Mouse (Mus musculus): ENCODE measurements around the gene Carm1. TPM values are rescaled to one million over a fixed set of nuclear protein-coding genes. Genes with fewer than 3 reads are reported as not detected.
A peak's percentile ranks its signal among the peaks of the same experiment; 100 is the strongest.
"Not testable (repeated sequence)": the region's sequence is repeated elsewhere in the genome, so short reads cannot be mapped to it uniquely, and the experiment has no call there.

The Carm1 gene
- polyA plus RNA-seq, 1 experiment from 2014 or later, result 71.9 TPM

DNA sequence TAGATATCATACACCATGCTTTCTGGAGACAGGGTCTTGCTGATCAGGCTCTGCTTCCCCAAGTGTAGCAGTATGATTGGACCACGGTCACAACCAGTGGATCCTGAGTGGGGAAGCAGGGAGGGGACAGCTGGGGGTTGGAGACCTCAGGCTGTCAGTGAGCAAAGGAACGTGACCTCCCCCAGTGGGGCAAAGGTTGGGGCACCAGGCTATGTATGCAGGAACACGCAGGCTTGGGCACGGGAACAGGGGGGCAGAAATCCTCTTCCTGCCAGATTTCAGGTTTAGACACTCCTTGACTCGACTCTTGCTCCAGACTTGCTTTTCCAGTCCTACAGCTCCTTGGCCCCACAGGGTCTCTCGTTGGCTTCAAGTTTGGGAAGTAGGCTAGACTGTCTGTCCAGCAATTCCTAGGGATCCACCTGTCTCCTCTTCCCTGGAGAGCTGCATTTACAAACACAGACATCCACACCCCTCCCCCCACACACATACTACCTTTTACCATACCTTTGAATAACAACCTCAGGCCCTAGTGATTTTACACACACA lies 28.7 kb upstream of the Carm1 start:
- no peak overlapping the region for H3K27ac ChIP-seq
- H3K9me3 ChIP-seq, result no peaks in the 10 kb centered on the region
- WGBS, result 90% methylated on average over 6 of the region's 6 CpGs
- H3K36me3 ChIP-seq, result peaks cover 3% of the 10 kb centered on the region; the same call in 1 of the 2 replicates
- H3K4me1 ChIP-seq (replicated peaks), result no peaks in the 10 kb centered on the region
- H3K4me3 ChIP-seq, result no peak overlapping the region
- DNase-seq (ENCODE audit: low spot score), result no peak
- no peaks in the 10 kb centered on the region for H3K27me3 ChIP-seq (ENCODE audit: insufficient read depth, poor library complexity, severe bottlenecking)

DNA sequence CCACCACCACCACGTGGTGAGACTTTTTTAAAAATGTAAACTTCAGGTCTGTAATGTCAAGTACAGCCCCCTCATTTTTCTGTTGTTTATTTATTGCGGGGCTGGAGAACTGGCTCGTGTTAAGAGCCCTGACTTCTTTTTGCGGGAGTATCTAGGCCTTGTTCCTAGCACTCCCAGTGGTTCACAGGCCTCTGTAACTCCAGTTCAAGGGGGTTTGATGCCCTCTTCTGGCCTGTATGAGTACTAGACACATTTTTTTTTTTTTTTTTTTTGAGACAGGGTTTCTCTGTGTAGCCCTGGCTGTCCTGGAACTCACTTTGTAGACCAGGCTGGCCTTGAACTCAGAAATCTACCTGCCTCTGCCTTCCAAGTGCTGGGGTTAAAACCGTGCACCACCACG lies 28.0 kb upstream of the Carm1 start:
- DNase-seq (ENCODE audit: low spot score); H3K4me1 ChIP-seq (replicated peaks): not testable (repeated sequence)
- 84% methylated on average over 6 of the region's 6 CpGs for WGBS

DNA sequence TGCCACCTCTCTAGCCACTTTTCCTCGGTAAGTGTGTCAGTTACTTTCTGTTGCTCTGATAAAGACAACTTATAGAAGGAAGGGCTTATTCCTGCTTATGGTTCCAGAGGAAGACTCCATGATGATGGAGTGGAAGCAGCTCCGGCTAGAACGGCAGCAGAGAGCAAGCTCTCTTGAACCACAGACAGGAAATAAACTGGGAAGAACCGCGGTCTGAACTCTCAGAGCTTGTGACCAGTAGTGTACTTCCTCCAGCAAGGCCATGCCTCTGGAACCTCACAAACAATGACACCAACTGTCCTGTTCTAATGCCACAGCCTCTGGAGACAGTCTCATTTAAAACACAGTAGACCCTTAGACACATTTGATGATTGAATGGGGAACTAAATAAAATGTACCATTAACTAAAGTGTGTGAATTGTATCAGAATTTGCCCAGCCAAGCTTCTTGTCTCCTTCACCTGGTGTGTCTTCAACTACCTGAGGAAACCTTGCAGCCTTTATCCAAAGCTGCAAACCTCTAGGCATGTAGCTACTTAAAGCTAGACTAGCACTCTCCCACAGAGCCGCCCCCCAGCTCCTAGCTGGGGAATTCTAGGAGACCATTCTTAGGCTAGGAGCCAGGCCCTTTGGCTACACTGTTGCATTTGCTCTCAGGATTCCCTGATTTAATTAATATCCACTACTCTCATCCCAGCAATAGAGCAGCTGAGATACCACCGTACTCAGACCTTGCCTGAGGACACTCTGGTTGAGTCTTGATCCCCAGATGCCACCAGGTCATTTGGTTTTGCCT lies 21.4 kb upstream of the Carm1 start:
- WGBS, result 85% methylated on average over 7 of the region's 7 CpGs
- DNase-seq (ENCODE audit: low spot score), result no peak
- H3K4me3 ChIP-seq, result no peak overlapping the region
- H3K27me3 ChIP-seq (ENCODE audit: insufficient read depth, poor library complexity, severe bottlenecking), result no peaks in the 10 kb centered on the region
- peak overlapping the region; percentile 53; the same call in 1 of the 2 replicates for H3K27ac ChIP-seq
- peaks cover 20% of the 10 kb centered on the region for H3K4me1 ChIP-seq (replicated peaks)
- no peaks in the 10 kb centered on the region for H3K9me3 ChIP-seq
- H3K36me3 ChIP-seq, result peaks cover 3% of the 10 kb centered on the region; the same call in 1 of the 2 replicates

More for the DNA sequence above, 28.0 kb upstream of the Carm1 start:
- not testable (repeated sequence) for H3K4me3 ChIP-seq; H3K27me3 ChIP-seq (ENCODE audit: insufficient read depth, poor library complexity, severe bottlenecking); H3K27ac ChIP-seq; H3K36me3 ChIP-seq; H3K9me3 ChIP-seq

DNA sequence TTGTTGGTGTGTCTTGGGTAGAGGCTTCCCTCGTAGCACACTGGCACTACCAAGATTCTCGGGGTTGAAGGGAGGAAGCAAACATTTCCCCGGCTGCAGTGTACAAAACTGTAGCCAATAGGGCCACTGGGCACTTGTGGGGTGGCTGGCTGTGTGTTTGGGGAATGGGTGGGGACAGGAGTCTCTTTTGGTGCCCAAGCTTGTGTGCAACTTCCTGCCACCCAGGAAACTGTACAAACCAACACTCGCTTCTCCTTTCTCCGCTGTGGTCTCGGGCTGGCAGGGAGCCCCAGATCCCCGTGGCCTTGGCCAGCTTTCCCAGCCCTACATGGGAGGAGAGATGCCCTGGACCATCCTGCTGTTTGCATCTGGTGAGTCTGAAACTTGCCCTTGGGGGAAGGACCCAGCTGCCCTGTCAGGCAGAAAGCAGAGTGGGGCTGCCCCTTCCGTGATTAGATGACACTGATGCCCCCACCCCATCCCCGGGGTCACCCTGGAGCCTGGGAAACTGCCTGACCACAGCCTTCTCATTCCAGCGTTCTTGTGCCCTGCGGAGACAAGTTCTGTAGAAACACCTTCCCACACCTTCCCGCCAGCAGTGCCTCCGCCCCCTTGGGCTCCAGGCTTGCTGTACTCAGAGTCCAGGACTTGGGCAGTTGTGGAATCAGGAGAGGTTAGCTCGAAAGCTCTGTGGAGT lies 20.6 kb upstream of the Carm1 start, which contains the start of gene AB124611:
Gene AB124611, plus strand, starts transcription at position 240 of the 697 bp plus-strand sequence.
- 68% methylated on average over 14 of the region's 14 CpGs for WGBS
- Histone ChIP-seq H3K4me3 (no peak within 1 kb of the TSS), H3K9me3 (no peaks in the 10 kb centered on the region), H3K27me3 (ENCODE audit: insufficient read depth, poor library complexity, severe bottlenecking) (no peaks in the 10 kb centered on the region), H3K27ac (peak within 1 kb of the TSS; percentile 53), H3K4me1 (replicated peaks) (peaks cover 20% of the 10 kb centered on the region), H3K36me3 (peaks cover 9% of the 10 kb centered on the region; the same call in 1 of the 2 replicates)
- DNase-seq (ENCODE audit: low spot score), result no peak

DNA sequence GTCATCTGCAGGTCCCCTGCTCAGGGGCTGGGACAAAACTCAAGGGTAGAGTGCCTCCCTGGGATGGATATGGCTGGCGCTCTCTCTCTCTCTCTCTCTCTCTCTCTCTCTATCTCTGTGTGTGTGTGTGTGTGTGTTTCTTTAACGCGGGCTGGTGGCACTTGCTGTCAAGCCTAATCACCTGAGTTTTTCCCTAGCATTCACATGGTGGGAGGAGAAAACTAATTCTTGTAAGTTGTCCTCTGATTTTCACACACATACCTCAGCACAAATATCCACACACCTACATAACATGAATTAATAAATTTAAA lies 20.1 kb upstream of the Carm1 start:
- H3K36me3 ChIP-seq, result peaks cover 10% of the 10 kb centered on the region; the same call in 1 of the 2 replicates
- 79% methylated on average over 3 of the region's 3 CpGs for WGBS
- no peak overlapping the region for H3K4me3 ChIP-seq
- H3K9me3 ChIP-seq, result no peaks in the 10 kb centered on the region
- DNase-seq (ENCODE audit: low spot score), result no peak
- H3K27me3 ChIP-seq (ENCODE audit: insufficient read depth, poor library complexity, severe bottlenecking), result no peaks in the 10 kb centered on the region
- H3K27ac ChIP-seq, result peak overlapping the region; percentile 53; the same call in 1 of the 2 replicates
- peaks cover 20% of the 10 kb centered on the region for H3K4me1 ChIP-seq (replicated peaks)

DNA sequence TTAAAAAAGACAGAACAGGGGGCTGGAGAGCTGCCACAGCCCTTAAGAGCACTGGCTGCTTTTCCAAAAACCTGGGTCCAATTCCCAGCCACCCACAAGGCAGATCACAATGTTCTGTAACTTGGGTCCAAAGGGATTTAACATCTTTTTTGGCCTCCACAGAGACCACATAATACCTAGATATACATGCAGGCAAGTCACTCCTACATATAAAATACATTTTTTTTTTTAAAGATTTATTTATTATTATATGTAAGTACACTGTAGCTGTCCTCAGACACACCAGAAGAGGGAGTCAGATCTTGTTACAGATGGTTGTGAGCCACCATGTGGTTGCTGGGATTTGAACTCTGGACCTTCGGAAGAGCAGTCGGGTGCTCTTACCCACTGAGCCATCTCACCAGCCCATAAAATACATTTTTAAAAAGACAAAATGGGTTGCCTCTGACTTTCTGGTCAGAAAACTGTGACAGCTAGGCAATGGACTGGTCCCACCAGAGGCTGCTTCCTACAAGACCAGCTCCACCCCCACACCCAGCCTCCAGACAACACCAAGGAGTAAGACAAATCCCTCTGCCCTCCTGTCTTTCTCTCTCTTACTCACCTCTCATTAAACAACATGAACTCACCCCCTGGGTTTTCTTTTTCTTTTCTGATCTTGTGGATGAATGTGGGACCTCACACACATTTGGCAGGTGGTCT lies 19.4 kb upstream of the Carm1 start:
- WGBS, result 95% methylated on average over 2 of the region's 2 CpGs
- Histone ChIP-seq H3K27ac (no peak overlapping the region), H3K4me3 (no peak overlapping the region), H3K4me1 (replicated peaks) (peaks cover 20% of the 10 kb centered on the region), H3K9me3 (no peaks in the 10 kb centered on the region), H3K36me3 (peaks cover 7% of the 10 kb centered on the region; the same call in 1 of the 2 replicates), H3K27me3 (ENCODE audit: insufficient read depth, poor library complexity, severe bottlenecking) (no peaks in the 10 kb centered on the region)
- DNase-seq (ENCODE audit: low spot score), result no peak

DNA sequence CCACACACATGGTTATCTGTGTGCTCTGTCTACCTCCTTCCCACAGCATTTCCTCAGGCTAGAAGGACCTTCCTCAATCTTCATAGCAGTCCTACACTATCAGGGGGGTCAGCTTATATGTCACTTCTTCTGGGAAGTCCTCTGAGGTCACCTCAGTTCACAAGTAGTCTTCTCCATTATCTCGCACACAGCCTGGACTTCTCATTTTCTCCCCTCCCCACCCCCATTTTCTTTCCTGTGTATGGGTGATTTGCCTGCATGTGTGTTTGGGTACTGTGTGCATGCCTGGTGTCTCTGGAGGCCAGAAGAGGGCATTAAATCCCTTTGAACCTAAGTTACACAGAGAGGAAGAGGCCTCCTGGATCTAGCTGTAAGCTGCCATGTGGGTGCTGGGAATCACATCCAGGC lies 18.8 kb upstream of the Carm1 start:
- peaks cover 20% of the 10 kb centered on the region for H3K4me1 ChIP-seq (replicated peaks)
- H3K36me3 ChIP-seq, result 0 out of 2 replicates have a peak, but pooled peaks cover 7% of the 10 kb centered on the region
- H3K27me3 ChIP-seq (ENCODE audit: insufficient read depth, poor library complexity, severe bottlenecking), result no peaks in the 10 kb centered on the region
- no peak overlapping the region for H3K27ac ChIP-seq
- 68% methylated on average over 1 of the region's 1 CpGs for WGBS
- H3K9me3 ChIP-seq, result no peaks in the 10 kb centered on the region
- no peak overlapping the region for H3K4me3 ChIP-seq
- DNase-seq (ENCODE audit: low spot score), result no peak

DNA sequence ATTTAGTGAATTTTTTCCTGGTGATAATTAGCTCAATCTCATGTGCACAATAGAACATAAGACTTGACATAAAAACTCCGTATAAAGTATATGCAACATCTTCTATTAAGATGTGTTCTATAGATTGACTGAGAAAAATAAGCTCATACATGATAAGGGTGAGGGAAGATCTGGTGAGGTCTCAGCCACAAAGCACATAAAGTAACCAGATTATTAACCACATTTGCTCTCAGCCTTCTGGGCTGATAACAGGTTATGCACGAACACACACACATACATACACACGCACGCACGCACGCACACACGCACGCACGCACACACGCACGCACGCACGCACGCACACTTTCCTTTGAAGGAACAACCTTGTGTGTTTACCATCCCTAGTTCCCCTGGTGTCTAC lies 10.2 kb upstream of the Carm1 start:
- Histone ChIP-seq H3K27ac (no peak overlapping the region), H3K4me1 (replicated peaks) (0 out of 2 replicates have a peak, but pooled peaks cover 2% of the 10 kb centered on the region), H3K36me3 (peaks cover 21% of the 10 kb centered on the region), H3K4me3 (no peak overlapping the region), H3K9me3 (no peaks in the 10 kb centered on the region), H3K27me3 (ENCODE audit: insufficient read depth, poor library complexity, severe bottlenecking) (no peaks in the 10 kb centered on the region)
- no peak for DNase-seq (ENCODE audit: low spot score)
- 96% methylated on average over 14 of the region's 14 CpGs for WGBS

DNA sequence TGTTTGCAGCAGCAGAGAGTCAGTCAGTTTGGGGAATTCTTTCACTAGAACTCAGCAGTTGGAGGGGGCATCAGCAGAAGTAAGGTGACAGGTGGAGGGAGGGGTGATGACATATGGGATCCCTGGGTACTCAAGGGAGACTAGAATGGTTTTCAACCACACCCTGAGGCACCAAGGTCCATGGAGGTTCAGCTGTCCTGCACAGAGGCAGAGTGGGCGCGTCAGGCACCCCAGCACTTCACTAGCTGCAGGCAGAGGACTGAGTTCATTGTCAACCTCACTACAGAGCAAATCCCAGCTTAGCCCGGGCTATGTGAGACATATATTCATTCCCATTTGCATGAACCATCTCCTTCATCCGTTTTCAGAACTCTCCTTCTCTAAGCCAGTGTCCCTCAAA lies 9.7 kb upstream of the Carm1 start:
- Histone ChIP-seq H3K36me3 (peaks cover 21% of the 10 kb centered on the region), H3K27ac (no peak overlapping the region), H3K4me3 (no peak overlapping the region), H3K27me3 (ENCODE audit: insufficient read depth, poor library complexity, severe bottlenecking) (no peaks in the 10 kb centered on the region), H3K4me1 (replicated peaks) (0 out of 2 replicates have a peak, but pooled peaks cover 2% of the 10 kb centered on the region), H3K9me3 (no peaks in the 10 kb centered on the region)
- no peak for DNase-seq (ENCODE audit: low spot score)
- WGBS, result 77% methylated on average over 4 of the region's 4 CpGs

DNA sequence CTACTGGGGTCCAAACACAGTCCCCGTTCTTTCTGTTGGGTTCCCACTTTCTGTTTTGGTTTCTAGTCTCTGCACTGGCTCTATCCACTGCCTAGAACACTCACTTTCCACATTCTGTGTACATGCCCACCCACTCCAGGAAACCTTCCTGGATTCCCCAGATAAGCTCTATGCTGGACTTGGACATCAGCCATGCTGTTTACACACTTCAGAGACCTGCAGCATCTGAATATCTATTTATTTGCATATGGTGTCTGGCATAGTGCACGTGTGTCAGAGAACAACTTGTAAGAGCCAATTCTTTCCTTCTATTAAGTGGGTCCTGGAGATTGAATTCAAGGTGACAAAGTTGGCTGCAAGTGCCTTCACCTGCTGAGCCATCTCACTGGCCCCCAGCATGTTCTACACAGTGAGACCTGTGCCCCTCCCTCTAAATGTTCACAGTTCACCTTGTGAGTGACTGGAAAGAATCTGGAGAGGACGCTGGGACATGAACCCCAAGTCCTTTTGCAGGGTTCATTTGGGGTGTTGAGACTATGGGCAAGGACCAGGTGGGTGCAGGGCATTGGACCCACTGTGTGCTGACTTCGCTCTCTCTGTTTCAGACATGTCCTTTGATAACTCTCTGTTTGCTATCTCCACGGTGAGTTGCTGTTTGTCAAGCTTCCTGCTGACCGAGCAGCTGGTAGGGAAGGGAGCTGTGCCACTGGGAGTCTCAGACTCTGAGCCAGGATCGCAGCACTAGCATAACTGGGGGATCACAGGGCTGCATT lies 6.5 kb upstream of the Carm1 start:
- Histone ChIP-seq H3K4me1 (replicated peaks) (peaks cover 10% of the 10 kb centered on the region), H3K9me3 (no peaks in the 10 kb centered on the region), H3K27me3 (ENCODE audit: insufficient read depth, poor library complexity, severe bottlenecking) (no peaks in the 10 kb centered on the region), H3K36me3 (peaks cover 16% of the 10 kb centered on the region), H3K27ac (no peak overlapping the region), H3K4me3 (no peak overlapping the region)
- WGBS, result 79% methylated on average over 7 of the region's 7 CpGs
- no peak for DNase-seq (ENCODE audit: low spot score)

DNA sequence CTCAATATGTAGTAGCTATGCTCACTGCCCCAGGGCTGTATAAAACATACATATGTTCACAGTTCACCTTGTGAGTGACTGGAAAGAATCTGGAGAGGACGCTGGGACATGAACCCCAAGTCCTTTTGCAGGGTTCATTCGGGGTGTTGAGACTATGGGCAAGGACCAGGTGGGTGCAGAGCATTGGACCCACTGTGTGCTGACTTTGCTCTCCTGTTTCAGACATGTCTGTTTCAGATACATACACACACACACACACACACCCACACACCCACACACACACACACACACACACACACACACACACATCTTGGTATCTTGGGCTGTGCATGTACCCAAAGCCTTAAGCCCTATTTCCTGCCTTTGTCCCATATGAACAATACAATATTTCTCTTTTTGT lies 4.7 kb upstream of the Carm1 start:
- H3K27ac ChIP-seq; DNase-seq (ENCODE audit: low spot score); H3K27me3 ChIP-seq (ENCODE audit: insufficient read depth, poor library complexity, severe bottlenecking); H3K4me3 ChIP-seq; H3K9me3 ChIP-seq; H3K36me3 ChIP-seq: not testable (repeated sequence)
- H3K4me1 ChIP-seq (replicated peaks), result peaks cover 15% of the 10 kb centered on the region
- 87% methylated on average over 2 of the region's 2 CpGs for WGBS

DNA sequence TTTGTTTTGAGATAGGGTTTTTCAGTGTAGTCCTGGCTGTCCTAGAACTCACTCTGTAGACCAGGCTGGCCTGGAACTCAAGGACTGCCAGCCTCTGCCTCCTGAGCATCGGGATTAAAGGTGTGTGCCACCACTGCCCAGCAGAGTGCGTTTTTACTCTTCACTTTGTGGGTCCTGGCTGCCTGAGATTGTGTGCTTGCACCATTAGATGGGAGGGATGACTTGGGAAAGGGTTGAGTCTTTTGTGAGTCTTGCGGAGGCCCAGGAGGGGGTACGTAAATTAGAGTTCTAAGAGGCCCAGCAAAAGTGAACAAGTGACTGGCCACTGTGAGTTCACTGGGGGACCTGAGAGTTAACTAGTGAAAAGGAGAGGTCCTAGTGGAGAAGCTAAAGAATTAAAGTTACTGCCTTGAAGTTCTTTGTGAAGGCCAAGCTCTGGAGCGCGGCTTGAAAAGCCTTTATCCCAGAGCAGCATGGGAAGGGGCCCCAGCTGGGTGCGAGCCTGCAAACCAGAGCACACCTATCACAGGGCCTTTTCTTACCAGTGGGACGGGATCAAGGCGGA lies 1.3 kb upstream of the Carm1 start:
- Histone ChIP-seq H3K4me3 (peak overlapping the region; percentile 88), H3K9me3 (no peaks in the 10 kb centered on the region), H3K27me3 (ENCODE audit: insufficient read depth, poor library complexity, severe bottlenecking) (no peaks in the 10 kb centered on the region), H3K4me1 (replicated peaks) (peaks cover 31% of the 10 kb centered on the region), H3K36me3 (peaks cover 8% of the 10 kb centered on the region), H3K27ac (peak overlapping the region; percentile 99)
- DNase-seq (ENCODE audit: low spot score), result no peak
- 5% methylated on average over 9 of the region's 9 CpGs for WGBS
